Mouse (Mus musculus) kidney, adult 9 months (tissue): ENCODE data around the gene Ipcef1.

Experiments used
- DNase-seq: peaks from one replicate; pipeline ENCODE4 v3.0.0; 2022

Ipcef1 gene

GRCm38 (mm10) chr10:6878276-6878881, 173.9 kb downstream of the Ipcef1 start:
- DNase-seq = no peak

DNA sequence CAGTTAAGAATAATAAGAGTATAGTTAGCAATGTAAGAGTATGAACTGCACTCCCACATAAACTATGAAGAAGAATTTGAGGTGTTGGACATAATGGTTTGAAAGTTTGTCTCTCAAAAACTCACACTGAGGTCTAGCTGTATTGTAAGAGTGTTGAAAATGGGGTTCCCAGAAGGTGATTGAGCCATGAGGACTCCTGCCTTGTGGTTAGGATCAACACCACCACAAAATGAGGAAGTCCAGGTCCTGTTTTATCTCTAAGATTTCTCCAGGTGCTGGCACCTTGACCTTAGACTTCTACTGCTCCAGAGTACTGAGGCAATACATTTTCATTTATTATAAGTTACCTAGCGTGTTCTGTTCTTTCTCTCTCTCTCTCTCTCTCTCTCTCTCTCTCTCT, 178.4 kb downstream of the Ipcef1 start:
- DNase-seq = no peak

GRCm38 (mm10) chr10:6871418-6872072, 180.7 kb downstream of the Ipcef1 start:
- DNase-seq = no peak

- no peak for DNase-seq
Measured at GRCm38 (mm10) chr10:6855812-6856211, 196.5 kb downstream of the Ipcef1 start.

DNA sequence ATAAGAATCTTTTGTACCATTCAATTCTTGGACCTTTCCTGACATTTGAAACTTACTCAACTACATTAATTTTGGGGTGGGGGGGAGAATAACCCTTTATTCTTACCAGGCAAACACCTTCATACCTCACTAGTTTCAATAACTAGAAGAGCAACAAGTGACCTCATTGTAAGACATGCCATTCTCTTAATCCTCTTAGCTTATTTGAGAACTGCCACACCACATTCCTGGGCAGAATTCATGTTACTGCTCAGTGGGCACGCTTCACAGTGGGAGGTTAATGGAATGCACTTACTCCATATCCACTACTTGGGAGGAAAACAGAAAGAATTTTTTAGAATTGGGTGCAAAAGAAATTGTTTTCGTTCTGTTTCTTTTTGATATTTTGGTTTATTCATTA, 203.4 kb downstream of the Ipcef1 start:
- DNase-seq = no peak

GRCm38 (mm10) chr10:6848162-6848754, 204.0 kb downstream of the Ipcef1 start:
- no peak for DNase-seq

DNA sequence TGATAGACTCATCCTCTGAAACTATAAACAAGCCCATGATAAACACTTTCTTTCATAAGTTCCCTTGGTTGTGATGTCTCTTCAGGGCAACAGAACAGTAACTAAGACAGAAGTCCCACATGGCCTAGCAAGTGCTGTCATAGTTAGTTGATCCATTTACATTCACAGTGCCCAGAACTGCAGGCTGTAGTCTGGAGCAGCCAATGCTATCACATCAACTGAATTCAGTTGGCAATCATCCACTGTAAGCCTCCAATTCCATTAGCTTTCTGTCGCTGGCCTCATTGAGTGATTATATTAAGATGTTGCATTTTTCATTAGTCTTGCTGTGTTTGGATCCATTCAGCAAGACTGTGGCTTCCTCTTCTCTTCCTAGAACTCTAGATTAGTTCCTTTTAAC, 206.0 kb downstream of the Ipcef1 start:
- DNase-seq = no peak

DNA sequence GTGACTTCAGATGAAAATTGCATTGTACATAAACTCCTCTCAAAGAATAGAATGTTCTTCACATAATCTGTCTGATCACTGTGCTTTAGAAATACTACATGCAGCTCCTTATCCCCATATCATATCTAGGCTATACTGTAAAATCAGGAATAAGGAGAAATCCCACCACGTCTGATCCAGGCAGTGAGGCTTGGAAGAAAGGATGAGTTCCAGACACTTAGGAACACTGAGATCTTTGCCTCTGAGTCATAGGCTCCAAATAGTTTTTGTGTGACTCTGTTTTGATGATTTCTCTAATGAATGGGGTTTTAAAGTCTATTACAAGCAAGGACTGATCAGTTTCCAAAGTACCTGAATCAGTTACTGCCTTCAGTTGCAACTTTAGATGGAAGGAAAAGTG, 210.1 kb downstream of the Ipcef1 start:
- no peak for DNase-seq
